Mouse (Mus musculus): Measurements from ENCODE around the gene Smyd2. TPM values are rescaled to one million over a fixed set of nuclear protein-coding genes. Genes with fewer than 3 reads are reported as not detected.

Gene Smyd2
- total and polyA plus RNA-seq, 2 experiments, result 18.2 to 33.5 TPM

DNA sequence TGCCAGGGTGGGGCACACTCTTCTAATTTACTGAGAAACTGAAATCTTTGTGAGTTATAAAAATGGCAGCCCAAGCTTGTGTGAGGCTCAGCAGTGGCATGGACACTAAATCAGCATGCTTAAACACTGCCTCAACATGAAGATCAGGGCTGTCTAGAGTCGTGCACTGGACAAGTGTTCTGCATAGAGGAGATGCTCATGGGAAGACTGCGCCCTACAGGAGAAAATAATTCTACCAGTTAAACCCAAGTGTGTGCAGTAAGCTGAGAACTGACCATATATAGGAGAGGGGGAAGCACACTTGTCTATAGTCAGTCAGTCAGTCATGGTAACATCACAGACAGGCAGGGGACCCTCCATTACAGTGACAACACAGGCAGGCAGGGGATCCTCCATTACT, 43.0 kb downstream of the Smyd2 start:
- H3K27me3 ChIP-seq (ENCODE audit: control insufficient read depth, insufficient read depth, low read length), result no peaks in the 10 kb centered on the region
- 77% methylated on average over 2 of the region's 2 CpGs for WGBS
- no peak for DNase-seq (ENCODE audit: extremely low read depth, low read depth, low spot score)
- no peaks in the 10 kb centered on the region for H3K79me2 ChIP-seq (ENCODE audit: control insufficient read depth, insufficient read depth, low read length)
- H3K4me1 ChIP-seq (ENCODE audit: control insufficient read depth, insufficient read depth, low read length), result no peaks in the 10 kb centered on the region
- H3K9ac ChIP-seq (ENCODE audit: low read depth, low read length), result no peak overlapping the region
- H3K36me3 ChIP-seq (ENCODE audit: control insufficient read depth, insufficient read depth, low read length), result no peaks in the 10 kb centered on the region
- TF ChIP-seq CTCF (IDR thresholded peaks at IDR 0.05; ENCODE audit: low read depth, low read length) (no peak), POLR2A (IDR thresholded peaks at IDR 0.05; ENCODE audit: extremely low read depth, insufficient read depth, low read length) (no peak)
- H3K27ac ChIP-seq (replicated peaks; ENCODE audit: insufficient read depth, low read depth, low read length), result no peak overlapping the region
- no peak overlapping the region for H3K4me3 ChIP-seq (ENCODE audit: insufficient read depth, low read depth, low read length)

DNA sequence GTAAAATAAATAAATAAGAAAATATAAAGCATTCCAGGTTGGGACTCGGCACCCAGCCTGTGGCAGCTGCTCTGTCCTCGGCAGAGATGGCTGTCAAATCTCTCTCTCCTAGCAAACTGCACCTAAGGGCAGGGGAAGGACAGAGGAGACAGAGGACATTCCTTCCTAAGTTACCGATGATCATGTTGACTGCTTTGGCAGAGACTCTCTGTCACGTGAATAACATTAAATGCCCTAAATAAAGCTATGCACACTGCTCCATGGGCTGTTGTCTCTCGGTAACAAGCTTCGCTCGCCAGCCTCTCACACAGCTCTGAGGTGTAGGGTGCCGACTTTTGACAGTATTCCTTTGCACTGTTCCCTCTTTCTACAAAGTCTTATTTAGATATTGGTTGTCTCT, 46.0 kb downstream of the Smyd2 start:
- H3K4me1 ChIP-seq (ENCODE audit: control insufficient read depth, insufficient read depth, low read length), result no peaks in the 10 kb centered on the region
- no peak for DNase-seq (ENCODE audit: extremely low read depth, low read depth, low spot score)
- no peaks in the 10 kb centered on the region for H3K79me2 ChIP-seq (ENCODE audit: control insufficient read depth, insufficient read depth, low read length)
- no peak overlapping the region for H3K27ac ChIP-seq (replicated peaks; ENCODE audit: insufficient read depth, low read depth, low read length)
- H3K4me3 ChIP-seq (ENCODE audit: insufficient read depth, low read depth, low read length), result no peak overlapping the region
- no peaks in the 10 kb centered on the region for H3K36me3 ChIP-seq (ENCODE audit: control insufficient read depth, insufficient read depth, low read length)
- TF ChIP-seq POLR2A (IDR thresholded peaks at IDR 0.05; ENCODE audit: extremely low read depth, insufficient read depth, low read length) (no peak), CTCF (IDR thresholded peaks at IDR 0.05; ENCODE audit: low read depth, low read length) (no peak)
- WGBS, result 72% methylated on average over 8 of the region's 8 CpGs
- H3K27me3 ChIP-seq (ENCODE audit: control insufficient read depth, insufficient read depth, low read length), result no peaks in the 10 kb centered on the region
- H3K9ac ChIP-seq (ENCODE audit: low read depth, low read length), result no peak overlapping the region

DNA sequence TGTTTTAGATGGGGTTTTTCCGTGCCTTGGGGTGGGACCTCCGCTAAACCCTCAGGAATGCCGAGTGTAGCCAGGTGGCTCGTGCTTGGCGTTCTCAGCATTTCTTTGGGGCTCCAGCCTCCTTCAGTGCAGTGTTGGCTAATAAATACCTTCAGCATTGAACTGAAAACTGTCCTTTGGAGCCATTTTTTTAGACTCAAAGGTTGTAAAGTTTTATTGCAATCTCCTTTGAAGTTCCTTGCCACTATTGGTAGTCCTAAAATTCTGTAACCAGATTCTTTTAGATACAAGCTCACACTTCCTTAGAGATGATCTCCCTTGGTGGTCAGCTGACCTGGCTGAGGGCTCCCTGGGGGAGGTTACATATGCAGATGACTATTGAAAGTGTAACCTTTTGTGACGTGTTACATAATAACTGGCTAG, 46.7 kb downstream of the Smyd2 start:
- Histone ChIP-seq H3K4me3 (ENCODE audit: insufficient read depth, low read depth, low read length) (no peak overlapping the region), H3K79me2 (ENCODE audit: control insufficient read depth, insufficient read depth, low read length) (no peaks in the 10 kb centered on the region), H3K9ac (ENCODE audit: low read depth, low read length) (no peak overlapping the region), H3K27ac (replicated peaks; ENCODE audit: insufficient read depth, low read depth, low read length) (no peak overlapping the region), H3K4me1 (ENCODE audit: control insufficient read depth, insufficient read depth, low read length) (no peaks in the 10 kb centered on the region), H3K36me3 (ENCODE audit: control insufficient read depth, insufficient read depth, low read length) (no peaks in the 10 kb centered on the region), H3K27me3 (ENCODE audit: control insufficient read depth, insufficient read depth, low read length) (no peaks in the 10 kb centered on the region)
- no peak for TF ChIP-seq POLR2A (IDR thresholded peaks at IDR 0.05; ENCODE audit: extremely low read depth, insufficient read depth, low read length)
- no peak for TF ChIP-seq CTCF (IDR thresholded peaks at IDR 0.05; ENCODE audit: low read depth, low read length)
- 37% methylated on average over 6 of the region's 6 CpGs for WGBS
- no peak for DNase-seq (ENCODE audit: extremely low read depth, low read depth, low spot score)

DNA sequence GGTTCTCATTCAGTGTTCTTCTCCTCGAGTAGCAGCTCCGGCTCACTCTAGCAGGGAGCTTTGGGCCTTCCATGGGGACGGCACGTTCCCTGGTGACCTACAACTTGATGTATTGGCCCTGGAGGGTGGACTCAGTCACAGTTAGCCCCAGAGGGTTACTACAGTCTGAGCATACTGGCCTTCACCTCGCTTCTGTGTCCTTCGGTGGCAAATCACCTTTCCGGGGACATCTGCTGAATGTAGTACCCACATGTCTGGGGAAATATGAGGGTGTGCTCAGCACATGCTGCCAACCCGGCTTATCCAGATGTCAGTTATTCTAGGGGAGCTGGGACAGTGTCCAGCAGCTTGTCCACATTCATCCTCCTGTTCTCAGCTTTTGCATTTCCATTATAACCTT, 48.6 kb downstream of the Smyd2 start:
- no peaks in the 10 kb centered on the region for H3K79me2 ChIP-seq (ENCODE audit: control insufficient read depth, insufficient read depth, low read length)
- H3K36me3 ChIP-seq (ENCODE audit: control insufficient read depth, insufficient read depth, low read length), result no peaks in the 10 kb centered on the region
- no peak overlapping the region for H3K9ac ChIP-seq (ENCODE audit: low read depth, low read length)
- TF ChIP-seq POLR2A (IDR thresholded peaks at IDR 0.05; ENCODE audit: extremely low read depth, insufficient read depth, low read length) (no peak), CTCF (IDR thresholded peaks at IDR 0.05; ENCODE audit: low read depth, low read length) (no peak)
- 87% methylated on average over 8 of the region's 8 CpGs for WGBS
- H3K27me3 ChIP-seq (ENCODE audit: control insufficient read depth, insufficient read depth, low read length), result no peaks in the 10 kb centered on the region
- H3K4me3 ChIP-seq (ENCODE audit: insufficient read depth, low read depth, low read length), result no peak overlapping the region
- no peak for DNase-seq (ENCODE audit: extremely low read depth, low read depth, low spot score)
- no peak overlapping the region for H3K27ac ChIP-seq (replicated peaks; ENCODE audit: insufficient read depth, low read depth, low read length)
- no peaks in the 10 kb centered on the region for H3K4me1 ChIP-seq (ENCODE audit: control insufficient read depth, insufficient read depth, low read length)

DNA sequence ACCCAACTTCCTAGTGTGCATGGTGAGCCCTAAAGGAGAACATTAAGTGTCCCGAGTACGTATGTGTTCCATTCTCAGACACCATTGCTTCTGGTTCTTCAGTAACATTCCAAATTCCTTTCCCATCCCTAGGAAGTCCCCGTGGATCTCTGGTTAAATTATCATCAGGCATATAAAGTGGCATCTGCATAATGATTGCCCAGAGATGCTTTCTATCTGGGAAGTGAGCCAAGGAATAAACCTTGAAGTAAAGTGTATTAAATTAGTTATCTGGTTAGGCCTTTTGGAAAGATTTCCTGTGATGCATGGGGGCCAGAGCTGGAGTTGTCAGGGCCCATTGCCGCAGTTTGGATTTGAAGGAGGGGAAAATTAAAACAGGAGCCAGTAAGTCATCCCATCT, 50.1 kb downstream of the Smyd2 start:
- WGBS, result 81% methylated on average over 4 of the region's 4 CpGs
- peaks cover 4% of the 10 kb centered on the region; the same call in 1 of the 2 replicates for H3K4me1 ChIP-seq (ENCODE audit: control insufficient read depth, insufficient read depth, low read length)
- H3K9ac ChIP-seq (ENCODE audit: low read depth, low read length), result no peak overlapping the region
- H3K27ac ChIP-seq (replicated peaks; ENCODE audit: insufficient read depth, low read depth, low read length), result no peak overlapping the region
- no peak overlapping the region for H3K4me3 ChIP-seq (ENCODE audit: insufficient read depth, low read depth, low read length)
- no peak for DNase-seq (ENCODE audit: extremely low read depth, low read depth, low spot score)
- no peaks in the 10 kb centered on the region for H3K79me2 ChIP-seq (ENCODE audit: control insufficient read depth, insufficient read depth, low read length)
- no peaks in the 10 kb centered on the region for H3K27me3 ChIP-seq (ENCODE audit: control insufficient read depth, insufficient read depth, low read length)
- H3K36me3 ChIP-seq (ENCODE audit: control insufficient read depth, insufficient read depth, low read length), result no peaks in the 10 kb centered on the region
- TF ChIP-seq POLR2A (IDR thresholded peaks at IDR 0.05; ENCODE audit: extremely low read depth, insufficient read depth, low read length) (no peak), CTCF (IDR thresholded peaks at IDR 0.05; ENCODE audit: low read depth, low read length) (no peak)

DNA sequence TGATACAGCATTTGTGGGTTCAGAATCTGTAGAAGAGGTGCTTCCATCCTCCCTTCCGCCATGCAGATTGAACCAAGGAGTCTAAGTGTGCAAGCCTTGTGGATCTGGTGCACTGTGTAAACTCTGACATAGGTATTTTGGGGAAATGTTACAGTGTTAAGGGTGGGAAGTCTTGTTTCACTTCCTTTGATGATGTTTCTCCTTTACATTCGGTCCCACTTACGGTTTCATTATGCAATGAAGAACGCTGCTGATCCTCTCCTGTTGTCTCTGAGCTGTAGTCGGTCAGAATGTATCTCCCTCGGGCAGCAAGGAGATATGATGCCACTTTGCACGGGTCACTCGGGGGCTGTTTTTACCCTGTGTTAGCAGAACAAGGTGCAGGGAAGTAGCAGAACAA, 50.5 kb downstream of the Smyd2 start:
- WGBS, result 84% methylated on average over 8 of the region's 8 CpGs
- Histone ChIP-seq H3K36me3 (ENCODE audit: control insufficient read depth, insufficient read depth, low read length) (no peaks in the 10 kb centered on the region), H3K9ac (ENCODE audit: low read depth, low read length) (no peak overlapping the region), H3K4me1 (ENCODE audit: control insufficient read depth, insufficient read depth, low read length) (peaks cover 8% of the 10 kb centered on the region; the same call in 1 of the 2 replicates), H3K27me3 (ENCODE audit: control insufficient read depth, insufficient read depth, low read length) (no peaks in the 10 kb centered on the region), H3K79me2 (ENCODE audit: control insufficient read depth, insufficient read depth, low read length) (no peaks in the 10 kb centered on the region), H3K4me3 (ENCODE audit: insufficient read depth, low read depth, low read length) (no peak overlapping the region), H3K27ac (replicated peaks; ENCODE audit: insufficient read depth, low read depth, low read length) (no peak overlapping the region)
- DNase-seq (ENCODE audit: extremely low read depth, low read depth, low spot score), result no peak
- TF ChIP-seq POLR2A (IDR thresholded peaks at IDR 0.05; ENCODE audit: extremely low read depth, insufficient read depth, low read length) (no peak), CTCF (IDR thresholded peaks at IDR 0.05; ENCODE audit: low read depth, low read length) (no peak)

All from liver, adult 2 months (tissue).